In the genomic region with DNA sequence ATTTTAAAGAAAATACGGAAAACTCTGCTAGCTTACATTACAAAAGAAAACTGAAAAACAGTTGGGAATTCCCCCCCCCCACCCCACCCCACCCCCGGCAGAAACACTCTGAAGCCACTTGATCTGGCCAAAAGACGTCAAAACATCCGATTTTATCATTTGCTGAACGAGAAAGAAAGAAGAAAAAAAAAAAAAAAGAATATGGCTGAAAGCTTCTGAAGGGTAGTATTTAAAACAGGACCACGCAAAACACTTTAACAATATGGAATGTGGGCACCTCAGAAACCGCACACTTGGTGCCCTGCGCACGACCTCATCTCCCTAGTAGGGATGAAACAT, we compare ENCODE assay signal across 8 mouse cellular contexts. TPM values are rescaled to one million over a fixed set of nuclear protein-coding genes. Genes with fewer than 3 reads are reported as not detected.
DNase-seq lines count a peak whose midpoint lies in the region; ATAC-seq and TF ChIP-seq lines count a peak whose summit lies in the region.

No protein-coding gene starts in this region.

- peak overlapping the region; percentile 95 for H3K9ac ChIP-seq in kidney, embryonic 15.5 days

- H3K27ac ChIP-seq in kidney, embryonic 15.5 days = peak overlapping the region; percentile 99

- no peaks in the 10 kb centered on the region for H3K36me3 ChIP-seq in kidney, embryonic 15.5 days
- no peaks in the 10 kb centered on the region for H3K36me3 ChIP-seq in myocyte (ENCODE audit: control insufficient read depth, insufficient read depth)

- H3K79me2 ChIP-seq in myocyte (ENCODE audit: control insufficient read depth, insufficient read depth) = peaks cover 67% of the 10 kb centered on the region

- 0% methylated on average over 9 of the region's 9 CpGs for WGBS in kidney, embryonic 15.5 days

- no peak for ATAC-seq in kidney, embryonic 15.5 days (replicated peaks; ENCODE audit: low FRiP score)

- peak overlapping the region; percentile 61 for H3K4me2 ChIP-seq in kidney, embryonic 15.5 days
- H3K4me2 ChIP-seq in myocyte (ENCODE audit: low read depth) = peak overlapping the region; percentile 90

- TF ChIP-seq POLR2A in myocyte (IDR thresholded peaks at IDR 0.05; ENCODE audit: insufficient read length, low read depth) = no peak

- H3ac ChIP-seq in myocyte (ENCODE audit: control insufficient read depth, insufficient read length) = peak overlapping the region; percentile 69

- H3K9me3 ChIP-seq in kidney, embryonic 15.5 days (replicated peaks) = no peaks in the 10 kb centered on the region

- H3K4me1 ChIP-seq in kidney, embryonic 15.5 days = peaks cover 21% of the 10 kb centered on the region

- no peak for DNase-seq in kidney, postnatal 36 days
- DNase-seq in brain, embryonic 18.5 days (ENCODE audit: low read depth, low spot score) = peak; percentile 4
- DNase-seq in induced T-regulatory cell, adult 2 months (ENCODE audit: low read depth) = peak; percentile 77
- DNase-seq in left cerebral cortex, adult 8-10 months (ENCODE audit: low spot score in 2 of 2) = no peak
- no peak for DNase-seq in left cerebral cortex, adult 9 months (ENCODE audit: low spot score in 2 of 2)
- DNase-seq in urinary bladder, postnatal 25 days (ENCODE audit: low spot score) = no peak

- no peaks in the 10 kb centered on the region for H3K27me3 ChIP-seq in kidney, embryonic 15.5 days
- H3K27me3 ChIP-seq in myocyte (ENCODE audit: control insufficient read depth, insufficient read depth, insufficient read length) = no peaks in the 10 kb centered on the region

- H3K4me3 ChIP-seq in kidney, embryonic 15.5 days (replicated peaks) = peak overlapping the region; percentile 60
- H3K4me3 ChIP-seq in myocyte = peak overlapping the region; percentile 90

TF ChIP-seq in myocyte, 11 proteins besides CTCF, POLR2A, EP300 and RAD21:
- TF ChIP-seq TCF12 (IDR thresholded peaks at IDR 0.05; ENCODE audit: insufficient read depth, poor library complexity, severe bottlenecking) (no peak), USF1 (IDR thresholded peaks at IDR 0.05; ENCODE audit: low read depth) (no peak), MYOD1 (IDR thresholded peaks at IDR 0.05; ENCODE audit: control insufficient read depth in 1 of 3, insufficient read length in 2 of 3, low read depth in 2 of 3) (no peak), SRF (IDR thresholded peaks at IDR 0.05; ENCODE audit: control insufficient read depth, insufficient read length, low read depth) (no peak), CEBPB (IDR thresholded peaks at IDR 0.05; ENCODE audit: insufficient read depth, poor library complexity, severe bottlenecking) (no peak), E2F4 (IDR thresholded peaks at IDR 0.05; ENCODE audit: insufficient read depth) (no peak), TCF3 (IDR thresholded peaks at IDR 0.05; ENCODE audit: insufficient read length, low read depth) (no peak), REST (IDR thresholded peaks at IDR 0.05; ENCODE audit: insufficient read depth, insufficient read length) (no peak), MYOG (IDR thresholded peaks at IDR 0.05; ENCODE audit: control insufficient read depth in 1 of 3, insufficient read depth in 1 of 3, insufficient read length in 2 of 3, low read depth in 2 of 3) (no peak), MAX (IDR thresholded peaks at IDR 0.05; ENCODE audit: low read depth) (no peak), POLR2AphosphoS2 (IDR thresholded peaks at IDR 0.05; ENCODE audit: insufficient read length, low read depth) (no peak)
TF ChIP-seq in myocyte: peak in this region for 0.

RNA-seq across cellular contexts. Expression of a gene that starts 5.7 kb away (rescaled TPM):
- 5.6 and 6.4 TPM in 2 replicates for polyA plus RNA-seq in kidney, embryonic 15.5 days (2015; fragmentation: Nextera tagmentation; extraction: Ambion mirVana)
- polyA plus RNA-seq in myocyte (2012; fragmentation: generic; extraction: Trizol) = 2.2 TPM
- 10 to 100 TPM; 17.9 to 19.3 (median 19.0) TPM for total RNA-seq in left cerebral cortex, adult 8-10 months (2022)

Comparison
In these comparisons a context has a peak if more than half of its experiments do, and no peak if none do; other contexts are left out.
1. DNase-seq: peak in brain, embryonic 18.5 days (single experiment) and induced T-regulatory cell, adult 2 months (single experiment); none in kidney, postnatal 36 days (0 of 2), left cerebral cortex, adult 8-10 months (0 of 2), left cerebral cortex, adult 9 months (0 of 2) and urinary bladder, postnatal 25 days (single experiment).